Mouse (Mus musculus): ENCODE data around the gene Dennd1b. TPM values are rescaled to one million over a fixed set of nuclear protein-coding genes. Genes with fewer than 3 reads are reported as not detected.
A peak's percentile ranks its signal among the peaks of the same experiment; 100 is the strongest.

The Dennd1b gene
- polyA plus RNA-seq, 1 experiment from 2014 or later: 8.5 TPM

DNA sequence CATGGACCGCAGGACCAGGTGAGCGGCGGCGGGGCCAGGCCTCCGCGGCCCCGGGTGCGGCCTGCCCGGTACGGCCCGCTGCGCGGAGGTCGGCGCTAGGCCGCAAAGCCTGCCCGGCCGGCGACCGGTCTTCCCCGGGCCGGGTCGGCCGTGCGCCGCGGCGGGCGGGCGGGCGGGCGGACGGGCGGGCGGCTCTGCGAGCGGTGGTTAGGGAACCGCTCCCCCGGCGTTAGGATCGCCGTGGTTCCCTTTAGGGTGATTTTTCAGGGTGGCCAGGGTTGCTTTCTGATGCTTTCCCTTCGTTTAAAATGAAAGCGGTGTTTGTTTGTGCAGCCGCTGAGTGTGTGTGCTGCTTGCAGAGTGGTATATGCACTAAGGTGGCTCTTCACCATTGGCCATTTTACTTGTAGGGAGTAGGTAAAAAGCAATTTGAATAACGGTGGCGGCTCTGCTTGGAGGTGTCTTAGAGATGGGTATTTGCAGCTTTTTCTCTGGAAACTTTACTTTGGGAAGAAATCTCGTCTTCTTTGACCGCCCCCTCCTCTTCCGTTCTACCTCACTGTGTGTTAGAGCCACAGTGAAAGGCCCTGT lies 728 bp downstream of the Dennd1b start:
- peak overlapping the region; percentile 82 for H3K27ac ChIP-seq
- peak; percentile 73; the same call in 1 of the 2 replicates for ATAC-seq (ENCODE audit: insufficient number of reproducible peaks, low FRiP score, low TSS enrichment, low read depth)
- peak overlapping the region; percentile 76 for H3K9ac ChIP-seq
- H3K9me3 ChIP-seq: no peaks in the 10 kb centered on the region
- H3K4me3 ChIP-seq: peak overlapping the region; percentile 84
- no peaks in the 10 kb centered on the region for H3K27me3 ChIP-seq
- H3K4me2 ChIP-seq: peak overlapping the region; percentile 78
- under 1% methylated on average over 24 of the region's 50 CpGs for WGBS
- H3K36me3 ChIP-seq: no peaks in the 10 kb centered on the region
- H3K4me1 ChIP-seq: peaks cover 17% of the 10 kb centered on the region

GRCm38 (mm10) chr1:138965069-138965468 lies 1.8 kb downstream of the Dennd1b start:
- no peaks in the 10 kb centered on the region for H3K36me3 ChIP-seq
- H3K4me1 ChIP-seq: peaks cover 17% of the 10 kb centered on the region
- no peaks in the 10 kb centered on the region for H3K27me3 ChIP-seq
- no peak for ATAC-seq (ENCODE audit: insufficient number of reproducible peaks, low FRiP score, low TSS enrichment, low read depth)
- no peak overlapping the region for H3K4me2 ChIP-seq
- H3K27ac ChIP-seq: no peak overlapping the region
- no peak overlapping the region for H3K9ac ChIP-seq
- no peak overlapping the region for H3K4me3 ChIP-seq
- no peaks in the 10 kb centered on the region for H3K9me3 ChIP-seq

GRCm38 (mm10) chr1:138965511-138965910 lies 2.3 kb downstream of the Dennd1b start:
- Histone ChIP-seq H3K27ac (no peak overlapping the region), H3K9me3 (no peaks in the 10 kb centered on the region), H3K4me1 (peaks cover 17% of the 10 kb centered on the region), H3K27me3 (no peaks in the 10 kb centered on the region), H3K36me3 (no peaks in the 10 kb centered on the region), H3K4me2 (no peak overlapping the region), H3K9ac (no peak overlapping the region), H3K4me3 (no peak overlapping the region)
- WGBS: 87% methylated on average over 2 of the region's 2 CpGs
- ATAC-seq (ENCODE audit: insufficient number of reproducible peaks, low FRiP score, low TSS enrichment, low read depth): no peak

DNA sequence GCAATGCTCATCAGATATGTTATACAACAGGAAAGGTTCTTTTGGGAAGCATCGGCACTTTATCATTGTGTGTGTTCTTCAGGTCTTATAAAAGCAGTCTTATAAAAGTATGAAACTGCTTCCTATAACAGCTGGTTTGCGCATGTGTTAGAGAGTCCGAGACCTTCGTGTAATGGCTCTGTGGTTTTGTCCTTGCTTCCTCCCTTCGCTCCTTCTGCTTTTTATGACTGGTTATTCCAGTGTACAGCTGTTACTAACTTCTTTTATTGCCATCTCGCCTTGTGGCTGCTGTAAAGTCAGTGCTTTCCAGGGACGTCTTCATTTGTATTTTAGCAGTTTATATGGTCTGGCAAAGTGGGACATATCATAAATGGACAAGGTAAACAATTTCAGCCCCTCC lies 4.2 kb downstream of the Dennd1b start:
- Histone ChIP-seq H3K4me3 (no peak overlapping the region), H3K36me3 (no peaks in the 10 kb centered on the region), H3K4me2 (no peak overlapping the region), H3K27me3 (no peaks in the 10 kb centered on the region), H3K9me3 (no peaks in the 10 kb centered on the region), H3K4me1 (peaks cover 17% of the 10 kb centered on the region), H3K27ac (no peak overlapping the region), H3K9ac (no peak overlapping the region)
- no peak for ATAC-seq (ENCODE audit: insufficient number of reproducible peaks, low FRiP score, low TSS enrichment, low read depth)
- 26% methylated on average over 7 of the region's 7 CpGs for WGBS

- no peak overlapping the region for H3K27ac ChIP-seq
- H3K4me1 ChIP-seq: peaks cover 8% of the 10 kb centered on the region; the same call in 1 of the 2 replicates
- H3K4me3 ChIP-seq: no peak overlapping the region
- H3K36me3 ChIP-seq: no peaks in the 10 kb centered on the region
- ATAC-seq (ENCODE audit: insufficient number of reproducible peaks, low FRiP score, low TSS enrichment, low read depth): no peak
- no peaks in the 10 kb centered on the region for H3K27me3 ChIP-seq
- no peaks in the 10 kb centered on the region for H3K9me3 ChIP-seq
- no peak overlapping the region for H3K9ac ChIP-seq
- H3K4me2 ChIP-seq: no peak overlapping the region
- WGBS: 66% methylated on average over 4 of the region's 4 CpGs
These were observed 6.8 kb downstream of the Dennd1b start for GRCm38 (mm10) chr1:138970053-138970452.

DNA sequence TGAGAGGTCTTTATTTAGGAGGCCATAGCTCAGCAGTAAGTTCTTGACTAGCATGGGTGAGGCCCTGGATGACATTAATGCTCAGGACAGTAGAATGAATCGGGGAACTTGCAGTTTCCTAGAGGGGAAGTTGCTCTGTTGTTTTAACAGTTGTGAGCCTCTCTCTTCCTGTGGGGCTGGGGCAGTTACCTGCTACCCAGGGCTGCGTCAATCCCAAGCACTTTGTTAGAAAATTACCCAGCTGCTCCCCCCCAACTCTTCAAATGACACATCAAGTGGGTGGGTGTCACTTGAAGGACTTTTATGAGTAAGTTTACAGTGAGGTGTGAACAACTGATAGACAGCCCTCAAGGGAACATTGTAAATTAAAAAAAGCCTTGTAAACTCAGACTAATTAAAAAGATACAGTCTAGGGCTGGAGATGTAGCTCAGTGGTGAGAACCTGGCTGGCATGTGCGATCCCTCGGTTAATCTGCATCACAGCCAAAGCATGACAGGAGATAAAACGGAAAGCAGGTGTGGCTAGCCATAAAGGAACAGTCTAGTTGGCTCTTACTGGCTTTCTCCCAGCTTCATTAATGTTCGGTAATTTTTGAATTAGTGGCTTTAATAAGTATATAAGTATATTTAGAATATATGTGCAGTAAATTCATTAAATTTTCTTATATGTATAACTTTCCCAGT lies 10.4 kb downstream of the Dennd1b start:
- Histone ChIP-seq H3K4me1 (no peaks in the 10 kb centered on the region), H3K4me3 (no peak overlapping the region), H3K36me3 (no peaks in the 10 kb centered on the region), H3K9ac (no peak overlapping the region), H3K27me3 (no peaks in the 10 kb centered on the region), H3K4me2 (no peak overlapping the region), H3K9me3 (no peaks in the 10 kb centered on the region), H3K27ac (no peak overlapping the region)
- WGBS: 47% methylated on average over 6 of the region's 6 CpGs
- no peak for ATAC-seq (ENCODE audit: insufficient number of reproducible peaks, low FRiP score, low TSS enrichment, low read depth)

DNA sequence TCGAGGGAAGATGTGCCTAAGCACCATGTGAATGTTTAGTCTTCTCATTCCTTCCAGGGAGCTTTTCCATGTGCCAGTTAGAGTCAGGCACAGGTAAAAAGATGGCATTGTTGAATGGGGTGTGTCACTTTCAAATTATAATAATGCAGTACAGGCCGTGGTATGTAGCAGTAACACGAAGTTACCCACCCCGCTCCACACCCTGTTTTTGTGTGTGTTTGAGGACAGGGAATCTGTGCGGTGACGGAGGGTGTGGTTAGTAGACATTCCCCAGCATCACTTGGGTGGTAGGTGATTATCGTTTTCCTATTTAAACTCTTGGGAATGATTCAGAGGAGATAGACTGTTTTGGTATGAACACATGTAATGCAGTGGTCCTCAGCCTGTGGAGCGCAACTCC lies 11.6 kb downstream of the Dennd1b start:
- no peaks in the 10 kb centered on the region for H3K9me3 ChIP-seq
- H3K9ac ChIP-seq: no peak overlapping the region
- H3K4me2 ChIP-seq: no peak overlapping the region
- no peak overlapping the region for H3K27ac ChIP-seq
- H3K4me3 ChIP-seq: no peak overlapping the region
- no peaks in the 10 kb centered on the region for H3K27me3 ChIP-seq
- WGBS: 84% methylated on average over 8 of the region's 8 CpGs
- H3K36me3 ChIP-seq: no peaks in the 10 kb centered on the region
- no peaks in the 10 kb centered on the region for H3K4me1 ChIP-seq
- no peak for ATAC-seq (ENCODE audit: insufficient number of reproducible peaks, low FRiP score, low TSS enrichment, low read depth)

DNA sequence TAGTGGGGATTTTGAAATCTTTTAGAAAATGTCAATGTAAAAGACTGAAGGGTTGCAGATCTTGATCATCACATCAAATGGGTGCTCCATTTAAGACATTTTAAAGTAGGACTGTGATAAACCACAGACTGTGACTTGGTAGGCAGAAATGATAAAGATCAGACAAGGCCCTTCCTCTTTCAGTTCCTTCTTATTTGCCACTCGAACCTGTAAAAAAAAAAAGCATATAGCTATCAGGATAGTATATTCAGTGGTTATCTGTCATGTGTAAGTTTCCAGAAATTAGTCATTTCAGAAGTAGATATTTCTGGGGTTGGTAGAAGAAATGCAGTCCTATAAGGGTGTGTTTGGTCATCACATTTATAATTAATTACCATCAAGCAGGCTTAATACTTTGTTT lies 12.7 kb downstream of the Dennd1b start:
- Histone ChIP-seq H3K4me2 (no peak overlapping the region), H3K27ac (no peak overlapping the region), H3K4me3 (no peak overlapping the region), H3K4me1 (no peaks in the 10 kb centered on the region), H3K9ac (no peak overlapping the region), H3K9me3 (no peaks in the 10 kb centered on the region), H3K36me3 (no peaks in the 10 kb centered on the region), H3K27me3 (no peaks in the 10 kb centered on the region)
- ATAC-seq (ENCODE audit: insufficient number of reproducible peaks, low FRiP score, low TSS enrichment, low read depth): no peak
- 53% methylated on average over 1 of the region's 1 CpGs for WGBS

- no peak overlapping the region for H3K27ac ChIP-seq
- WGBS: 77% methylated on average over 7 of the region's 7 CpGs
- no peak for ATAC-seq (ENCODE audit: insufficient number of reproducible peaks, low FRiP score, low TSS enrichment, low read depth)
These were observed 19.0 kb downstream of the Dennd1b start for GRCm38 (mm10) chr1:138982203-138982602.

DNA sequence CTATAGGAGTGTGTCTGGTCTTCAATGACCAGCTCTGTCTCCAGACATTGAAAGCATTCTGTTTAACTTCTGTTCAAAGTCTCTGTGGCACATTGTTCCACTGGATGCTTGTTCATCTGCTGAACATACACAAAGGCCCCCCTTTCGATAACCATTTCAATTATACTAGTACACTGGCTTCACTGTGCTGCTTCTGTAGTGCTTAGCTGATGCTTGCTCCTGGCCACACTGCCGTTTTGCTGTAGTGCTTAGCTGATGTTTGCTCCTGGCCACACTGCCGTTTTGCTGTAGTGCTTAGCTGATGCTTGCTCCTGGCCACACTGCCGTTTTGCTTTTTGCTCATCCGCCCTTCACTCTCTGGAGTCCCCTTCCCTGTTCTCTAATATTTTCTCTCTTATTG lies 19.4 kb downstream of the Dennd1b start:
- no peak overlapping the region for H3K27ac ChIP-seq
- no peak overlapping the region for H3K9ac ChIP-seq
- no peak for ATAC-seq (ENCODE audit: insufficient number of reproducible peaks, low FRiP score, low TSS enrichment, low read depth)
- H3K27me3 ChIP-seq: no peaks in the 10 kb centered on the region
- no peak overlapping the region for H3K4me3 ChIP-seq
- H3K4me2 ChIP-seq: no peak overlapping the region
- H3K9me3 ChIP-seq: no peaks in the 10 kb centered on the region
- peaks cover 10% of the 10 kb centered on the region; the same call in 1 of the 2 replicates for H3K4me1 ChIP-seq
- WGBS: 62% methylated on average over 5 of the region's 5 CpGs
- H3K36me3 ChIP-seq: no peaks in the 10 kb centered on the region

More at GRCm38 (mm10) chr1:138982203-138982602, 19.0 kb downstream of the Dennd1b start:
- Histone ChIP-seq H3K4me1 (peaks cover 10% of the 10 kb centered on the region; the same call in 1 of the 2 replicates), H3K9me3 (no peaks in the 10 kb centered on the region), H3K9ac (no peak overlapping the region), H3K4me3 (no peak overlapping the region), H3K36me3 (no peaks in the 10 kb centered on the region), H3K4me2 (no peak overlapping the region), H3K27me3 (no peaks in the 10 kb centered on the region)

GRCm38 (mm10) chr1:138983064-138983463 lies 19.8 kb downstream of the Dennd1b start:
- no peaks in the 10 kb centered on the region for H3K36me3 ChIP-seq
- no peak overlapping the region for H3K9ac ChIP-seq
- H3K9me3 ChIP-seq: no peaks in the 10 kb centered on the region
- H3K4me1 ChIP-seq: peaks cover 10% of the 10 kb centered on the region; the same call in 1 of the 2 replicates
- H3K4me3 ChIP-seq: no peak overlapping the region
- H3K4me2 ChIP-seq: no peak overlapping the region
- H3K27ac ChIP-seq: no peak overlapping the region
- WGBS: 43% methylated on average over 2 of the region's 2 CpGs
- H3K27me3 ChIP-seq: no peaks in the 10 kb centered on the region
- no peak for ATAC-seq (ENCODE audit: insufficient number of reproducible peaks, low FRiP score, low TSS enrichment, low read depth)

DNA sequence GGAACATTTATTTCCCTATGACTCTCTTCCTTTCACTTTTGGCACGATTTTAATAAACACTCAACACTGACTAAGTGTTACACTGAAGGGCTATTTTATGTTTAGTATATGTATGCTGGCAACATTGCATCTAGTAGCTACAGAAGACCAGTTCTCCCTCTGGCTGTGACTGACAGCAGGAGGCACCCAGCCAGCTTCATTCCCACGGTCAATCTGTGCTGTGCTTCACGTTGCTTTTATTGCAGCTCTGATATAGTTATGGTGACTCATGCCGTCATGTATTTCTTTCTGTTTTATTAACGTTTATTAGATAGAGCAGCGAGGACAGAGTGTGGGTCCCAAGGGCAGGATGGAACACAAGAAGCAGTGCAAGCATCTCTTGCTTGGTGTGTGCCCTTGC lies 20.2 kb downstream of the Dennd1b start:
- Histone ChIP-seq H3K36me3 (no peaks in the 10 kb centered on the region), H3K4me3 (no peak overlapping the region), H3K4me1 (peaks cover 10% of the 10 kb centered on the region; the same call in 1 of the 2 replicates), H3K9ac (no peak overlapping the region), H3K27me3 (no peaks in the 10 kb centered on the region), H3K9me3 (no peaks in the 10 kb centered on the region), H3K27ac (no peak overlapping the region), H3K4me2 (0 out of 2 replicates have a peak overlapping the region, but pooled peaks have one; percentile 0)
- WGBS: 31% methylated on average over 6 of the region's 6 CpGs
- ATAC-seq (ENCODE audit: insufficient number of reproducible peaks, low FRiP score, low TSS enrichment, low read depth): no peak
